Mouse (Mus musculus): ENCODE data around the gene Pitpnm2. TPM values are rescaled to one million over a fixed set of nuclear protein-coding genes. Genes with fewer than 3 reads are reported as not detected.

Pitpnm2 gene
- polyA plus RNA-seq, 1 experiment from 2014 or later, result 8.9 TPM

DNA sequence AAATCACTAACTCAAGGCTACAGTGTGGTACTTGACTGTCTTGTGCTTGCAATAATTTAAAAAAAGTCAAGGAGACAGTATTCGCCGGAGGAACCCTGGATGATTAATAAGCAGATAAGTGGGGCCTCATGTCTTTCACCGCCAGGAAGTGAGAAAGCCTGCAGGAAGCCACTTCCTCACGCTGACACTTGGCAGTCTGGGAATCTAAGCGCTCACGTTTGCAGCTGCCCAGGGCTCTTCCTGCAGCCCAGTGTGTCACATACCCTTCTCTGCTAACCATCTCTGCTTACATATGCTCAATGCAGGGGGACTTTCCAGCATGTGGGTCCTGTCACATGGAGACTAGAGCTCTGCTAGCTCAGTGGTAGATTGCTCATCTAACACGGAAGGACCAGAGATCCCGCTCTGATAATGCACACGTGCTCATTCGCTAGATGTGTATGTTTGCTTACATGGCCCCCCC lies 174.7 kb downstream of the Pitpnm2 start:
- no peak overlapping the region for H3K27ac ChIP-seq
- no peak for ATAC-seq (ENCODE audit: low FRiP score)
- no peak overlapping the region for H3K4me2 ChIP-seq
- no peaks in the 10 kb centered on the region for H3K9me3 ChIP-seq
- H3K9ac ChIP-seq, result no peak overlapping the region
- no peak overlapping the region for H3K4me3 ChIP-seq (replicated peaks)
- H3K4me1 ChIP-seq, result peaks cover 36% of the 10 kb centered on the region
- H3K27me3 ChIP-seq, result no peaks in the 10 kb centered on the region
- WGBS, result 79% methylated on average over 10 of the region's 10 CpGs
- H3K36me3 ChIP-seq (replicated peaks), result no peaks in the 10 kb centered on the region

DNA sequence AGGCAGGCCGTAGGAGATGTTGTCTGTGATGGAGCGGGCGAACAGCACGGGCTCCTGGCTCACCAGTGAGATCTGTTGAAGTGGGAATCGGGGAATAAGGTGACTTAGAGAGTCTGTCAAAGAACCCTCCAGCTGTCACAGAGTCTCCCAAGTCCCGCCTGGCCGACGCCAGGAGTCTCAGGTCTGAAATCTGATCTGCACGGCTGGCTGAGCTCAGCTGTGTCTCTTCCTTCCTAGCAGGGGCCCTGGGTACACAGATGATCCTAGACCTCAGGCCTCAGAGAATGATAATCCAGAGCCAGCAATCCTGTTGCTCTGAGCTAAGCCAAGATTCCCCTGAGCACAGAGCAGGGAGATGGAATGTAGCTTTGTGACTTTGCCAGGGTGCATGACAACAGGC lies 175.9 kb downstream of the Pitpnm2 start:
- Histone ChIP-seq H3K27ac (0 out of 2 replicates have a peak overlapping the region, but pooled peaks have one; percentile 19), H3K4me3 (replicated peaks) (no peak overlapping the region), H3K9me3 (no peaks in the 10 kb centered on the region), H3K27me3 (no peaks in the 10 kb centered on the region), H3K36me3 (replicated peaks) (no peaks in the 10 kb centered on the region), H3K9ac (no peak overlapping the region), H3K4me1 (peaks cover 24% of the 10 kb centered on the region), H3K4me2 (no peak overlapping the region)
- no peak for ATAC-seq (ENCODE audit: low FRiP score)
- WGBS, result 62% methylated on average over 9 of the region's 9 CpGs

DNA sequence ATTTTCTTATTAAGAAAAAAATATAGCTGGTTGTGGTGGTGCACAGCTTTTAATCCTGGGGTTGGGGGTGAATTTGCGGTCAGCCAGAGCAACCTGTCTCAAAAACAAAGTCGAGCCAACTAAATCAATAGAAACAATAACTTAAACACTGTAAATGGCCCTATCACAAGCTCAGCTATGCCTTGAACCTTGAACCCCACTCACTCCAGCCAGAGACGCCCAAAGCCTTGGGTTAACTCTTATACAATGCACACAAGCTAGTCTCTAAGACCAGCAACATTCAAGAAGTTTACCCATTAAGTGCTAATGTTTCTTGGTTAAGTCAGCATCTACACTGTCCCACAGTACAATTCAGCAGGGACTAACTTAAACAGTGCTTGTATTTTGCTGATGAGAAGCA lies 179.9 kb downstream of the Pitpnm2 start:
- H3K36me3 ChIP-seq (replicated peaks), result no peaks in the 10 kb centered on the region
- WGBS, result 89% methylated on average over 3 of the region's 3 CpGs

More for the DNA sequence above, 179.9 kb downstream of the Pitpnm2 start:
- no peaks in the 10 kb centered on the region for H3K27me3 ChIP-seq
- H3K9me3 ChIP-seq, result no peaks in the 10 kb centered on the region
- ATAC-seq (ENCODE audit: low FRiP score), result no peak
- no peak overlapping the region for H3K27ac ChIP-seq
- H3K4me3 ChIP-seq (replicated peaks), result no peak overlapping the region
- H3K9ac ChIP-seq, result no peak overlapping the region
- H3K4me2 ChIP-seq, result no peak overlapping the region
- H3K4me1 ChIP-seq, result peaks cover 10% of the 10 kb centered on the region; the same call in 1 of the 2 replicates

Other genes starting within 250 kb of the Pitpnm2 start
- 70.5 and 73.4 TPM in 2 replicates for gene Vps37b, start 217.5 kb downstream of the Pitpnm2 start, polyA plus RNA-seq (2016; fragmentation: Nextera tagmentation; extraction: Ambion mirVana)
- gene Abcb9, start 154.0 kb downstream of the Pitpnm2 start, polyA plus RNA-seq (2016; fragmentation: Nextera tagmentation; extraction: Ambion mirVana), result 2.9 and 3.3 TPM in 2 replicates
- gene Ogfod2, start 137.5 kb downstream of the Pitpnm2 start, polyA plus RNA-seq (2016; fragmentation: Nextera tagmentation; extraction: Ambion mirVana), result 17.7 and 19.1 TPM in 2 replicates
- gene Arl6ip4, start 133.7 kb downstream of the Pitpnm2 start, polyA plus RNA-seq (2016; fragmentation: Nextera tagmentation; extraction: Ambion mirVana), result 92.7 and 97.1 TPM in 2 replicates
- 24.4 and 24.7 TPM in 2 replicates for gene Mphosph9, start 78.2 kb upstream of the Pitpnm2 start, polyA plus RNA-seq (2016; fragmentation: Nextera tagmentation; extraction: Ambion mirVana)
- gene 2810006K23Rik, start 78.3 kb upstream of the Pitpnm2 start, polyA plus RNA-seq (2016; fragmentation: Nextera tagmentation; extraction: Ambion mirVana), result 19.2 and 23.0 TPM in 2 replicates
- gene Cdk2ap1, start 113.3 kb upstream of the Pitpnm2 start, polyA plus RNA-seq (2016; fragmentation: Nextera tagmentation; extraction: Ambion mirVana), result 81.1 and 105 TPM in 2 replicates
- 102 and 109 TPM in 2 replicates for gene Sbno1, start 176.2 kb upstream of the Pitpnm2 start, polyA plus RNA-seq (2016; fragmentation: Nextera tagmentation; extraction: Ambion mirVana)
- gene Kmt5a, start 190.2 kb upstream of the Pitpnm2 start, polyA plus RNA-seq (2016; fragmentation: Nextera tagmentation; extraction: Ambion mirVana), result 41.9 and 59.7 TPM in 2 replicates
- gene Rilpl2, start 228.6 kb upstream of the Pitpnm2 start, polyA plus RNA-seq (2016; fragmentation: Nextera tagmentation; extraction: Ambion mirVana), result 18.6 and 20.4 TPM in 2 replicates
- gene Snrnp35, start 233.4 kb upstream of the Pitpnm2 start, polyA plus RNA-seq (2016; fragmentation: Nextera tagmentation; extraction: Ambion mirVana), result 32.0 and 33.1 TPM in 2 replicates

Measured in forebrain, embryonic 12.5 days (tissue).